Mouse (Mus musculus) thymus, postnatal 25 days (tissue): ENCODE data around the gene Gm43064.

Source experiments
- DNase-seq: peaks from one replicate; pipeline ENCODE4 v3.0.0; 2022

Gm43064 gene

GRCm38 (mm10) chr3:103857036-103857805 lies 47.8 kb downstream of the Gm43064 start:
- no peak for DNase-seq

DNA sequence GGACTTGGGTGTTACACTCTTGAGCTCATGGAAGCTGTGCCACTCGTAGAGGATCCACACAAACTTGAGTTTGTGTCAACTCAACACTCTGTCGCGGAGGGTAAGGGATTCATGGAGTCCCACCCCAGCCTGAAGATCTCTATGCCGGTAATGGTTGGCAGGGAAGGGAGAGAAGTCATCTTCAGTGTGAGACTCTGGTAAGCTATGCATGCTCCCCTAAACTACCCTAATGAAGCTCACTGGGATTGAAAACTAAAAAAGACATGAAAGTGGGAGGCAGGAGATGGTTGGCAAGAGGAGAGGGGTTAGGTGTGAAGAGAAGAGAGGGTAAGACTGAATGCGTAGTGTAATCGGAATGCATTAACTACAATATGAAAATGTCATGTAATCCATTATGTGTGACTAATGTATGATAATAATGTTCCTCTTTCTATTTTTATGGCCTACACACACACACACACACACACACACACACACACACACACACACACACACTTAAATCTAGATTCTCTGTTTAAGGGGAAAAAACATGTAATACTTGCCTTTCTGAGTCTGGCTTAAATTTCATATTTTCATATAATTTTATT lies 48.7 kb downstream of the Gm43064 start:
- no peak for DNase-seq

GRCm38 (mm10) chr3:103858881-103859801 lies 49.8 kb downstream of the Gm43064 start, which contains the start of gene Ptpn22:
Gene Ptpn22, plus strand, starts transcription at chr3:103859795.
- peak; percentile 71 for DNase-seq

GRCm38 (mm10) chr3:103859851-103860391 lies 50.5 kb downstream of the Gm43064 start:
- peak; percentile 82 for DNase-seq

DNA sequence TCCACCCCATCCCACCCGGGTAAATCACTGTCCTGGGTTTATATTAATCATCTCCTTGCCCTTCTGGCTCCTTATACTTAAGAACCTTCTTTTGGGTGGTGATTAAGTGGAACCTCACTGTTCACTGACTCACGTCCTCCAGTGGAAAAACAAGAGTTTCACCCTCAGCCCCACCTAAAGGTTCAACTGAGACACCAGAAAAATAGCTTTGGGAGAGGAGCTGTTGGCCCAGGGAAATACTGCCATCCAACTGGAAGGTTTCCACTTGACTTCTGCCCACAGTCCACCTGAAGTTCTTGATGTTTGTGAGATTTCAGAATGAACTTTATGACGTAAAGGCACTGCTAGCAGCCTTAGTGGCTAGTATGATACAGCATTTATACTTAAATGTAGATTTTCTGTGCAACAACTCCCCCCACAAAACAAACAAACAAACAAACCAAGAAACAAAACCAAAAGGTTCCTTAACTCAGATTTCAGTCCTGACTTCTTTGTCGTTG lies 53.4 kb downstream of the Gm43064 start:
- no peak for DNase-seq

- no peak for DNase-seq
Measured at GRCm38 (mm10) chr3:103864200-103864599, 54.8 kb downstream of the Gm43064 start.

DNA sequence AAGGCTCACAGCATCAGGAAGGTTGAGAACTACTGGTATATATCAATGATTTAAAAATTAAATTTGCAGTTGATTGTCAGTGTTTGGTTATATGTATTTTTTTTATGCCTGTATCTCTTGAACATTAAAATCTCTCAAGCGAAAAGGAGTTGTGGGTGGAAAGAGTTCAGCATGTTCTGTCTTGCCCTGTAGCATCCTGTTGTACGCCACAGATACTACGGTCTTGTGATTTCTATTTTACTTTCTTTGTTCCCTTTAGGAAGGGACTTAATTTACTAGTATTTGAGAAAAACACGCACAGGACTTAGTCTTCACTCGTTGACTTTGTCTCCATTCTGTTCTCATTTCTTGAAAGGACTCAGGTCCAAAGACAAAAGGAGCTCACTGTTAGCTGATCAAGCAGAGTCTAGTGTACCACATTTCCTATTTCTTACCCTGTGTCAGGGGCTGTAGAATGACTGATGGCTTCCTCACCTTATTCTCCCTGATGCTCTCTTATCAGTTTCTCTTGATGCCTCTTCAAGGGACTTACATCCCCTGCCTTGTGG lies 58.1 kb downstream of the Gm43064 start:
- no peak for DNase-seq

GRCm38 (mm10) chr3:103868008-103868407 lies 58.6 kb downstream of the Gm43064 start:
- no peak for DNase-seq

GRCm38 (mm10) chr3:103872663-103873098 lies 63.3 kb downstream of the Gm43064 start:
- DNase-seq = no peak

DNA sequence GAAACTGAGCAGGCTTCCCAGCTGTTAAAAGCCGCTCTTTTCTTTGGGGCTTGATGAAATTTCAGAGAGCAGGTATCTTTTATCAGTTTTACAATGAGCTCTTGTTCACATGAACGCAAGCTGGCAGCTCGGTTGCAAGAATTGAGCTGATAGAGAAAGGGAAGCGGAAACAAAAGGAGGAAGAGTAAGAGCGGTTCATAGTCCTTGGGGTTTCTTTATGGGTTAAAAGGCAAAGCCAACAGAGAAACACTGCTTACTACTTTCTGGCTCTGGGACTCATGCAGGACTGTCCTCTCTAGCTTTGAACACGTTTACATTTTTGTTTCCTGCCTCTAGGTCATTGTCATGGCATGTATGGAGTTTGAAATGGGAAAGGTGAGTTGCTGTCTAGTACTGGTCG lies 65.0 kb downstream of the Gm43064 start:
- DNase-seq = no peak

DNA sequence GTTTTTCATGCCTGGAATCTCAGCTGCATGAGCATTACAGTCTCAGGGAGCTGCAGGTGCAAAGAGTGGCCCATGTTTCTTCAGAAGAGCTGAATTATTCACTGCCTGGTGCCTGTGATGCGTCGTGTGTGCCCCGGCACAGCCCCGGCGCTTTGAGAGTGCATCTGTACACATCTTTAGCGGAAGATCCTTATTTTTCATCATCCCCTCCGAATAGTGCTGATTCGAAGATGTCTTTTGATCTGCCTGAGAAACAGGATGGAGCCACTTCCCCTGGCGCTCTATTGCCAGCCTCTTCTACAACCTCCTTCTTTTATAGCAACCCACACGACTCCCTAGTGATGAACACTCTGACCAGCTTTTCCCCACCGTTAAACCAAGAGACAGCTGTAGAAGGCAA lies 76.6 kb downstream of the Gm43064 start:
- peak; percentile 60 for DNase-seq

- DNase-seq = peak; percentile 55
Measured at GRCm38 (mm10) chr3:103887581-103887980, 78.2 kb downstream of the Gm43064 start.
